Mouse (Mus musculus) natural killer cell, adult 2 months (primary cell): ENCODE results near the gene Sh2d7.
"Not testable (repeated sequence)": the region's sequence is repeated elsewhere in the genome, so short reads cannot be mapped to it uniquely, and the experiment has no call there.

Experiments used
- DNase-seq, 2 experiments: peaks; one replicate each; pipeline ENCODE4 v3.0.0; 2022; ENCODE audit warnings: low spot score in 2 of 2

Sh2d7 gene

DNA sequence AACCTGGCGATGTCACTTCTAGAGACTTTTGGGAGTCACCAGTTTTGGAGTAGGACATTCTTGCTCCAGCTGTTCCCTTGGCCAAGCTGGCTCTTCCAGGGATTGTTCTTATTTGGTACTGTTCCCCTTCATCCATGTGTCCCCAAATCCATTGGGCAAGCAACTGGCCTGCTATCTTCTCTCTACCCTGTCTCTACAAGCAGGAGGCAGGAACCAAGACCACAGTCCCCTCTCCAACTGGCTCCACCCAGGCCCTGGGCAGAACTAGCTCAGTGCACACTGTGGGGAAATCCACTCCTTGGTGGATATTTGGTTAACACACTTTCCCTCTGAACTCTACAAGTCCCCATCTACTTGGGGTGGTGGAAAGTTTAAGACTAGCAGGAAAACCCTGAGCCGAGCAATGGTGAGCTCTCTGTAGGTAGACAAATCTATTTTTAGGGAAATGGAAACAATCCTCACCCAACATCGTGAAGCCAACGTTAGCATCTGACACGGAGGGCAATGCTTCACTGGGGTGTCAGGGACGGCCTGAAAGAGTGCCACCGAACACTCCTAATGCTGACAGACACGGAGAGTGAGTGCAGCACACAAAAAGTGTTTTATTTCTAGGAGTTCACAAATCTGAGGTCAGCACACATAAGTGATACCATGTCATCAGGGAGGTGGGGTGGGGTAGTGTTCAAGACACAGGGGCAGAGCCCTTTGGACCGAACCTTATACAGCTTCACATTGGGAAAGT is 5.6 kb downstream of the Sh2d7 start:
- no peak for DNase-seq

DNA sequence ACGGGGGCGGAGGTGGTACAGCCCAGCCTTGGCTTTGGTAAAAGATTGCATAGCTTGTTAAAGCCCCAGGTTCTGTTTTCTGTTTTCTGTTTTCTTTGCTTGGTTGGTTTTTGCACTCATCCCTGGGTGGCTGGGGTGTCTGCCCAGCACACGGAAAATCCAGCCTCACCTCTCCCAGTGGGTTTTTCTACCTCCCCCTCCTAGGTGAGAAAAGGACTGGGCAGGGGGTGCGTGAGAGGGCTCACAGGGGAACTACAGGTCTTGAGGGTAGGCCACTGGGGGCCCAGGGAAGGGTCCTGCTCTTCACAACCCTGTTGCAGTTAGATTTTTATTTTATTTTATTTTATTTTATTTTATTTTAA is 6.2 kb downstream of the Sh2d7 start:
- no peak for DNase-seq

GRCm38 (mm10) chr9:54547536-54547935 is 8.8 kb downstream of the Sh2d7 start:
- DNase-seq, result peak; percentile 15 to 36

DNA sequence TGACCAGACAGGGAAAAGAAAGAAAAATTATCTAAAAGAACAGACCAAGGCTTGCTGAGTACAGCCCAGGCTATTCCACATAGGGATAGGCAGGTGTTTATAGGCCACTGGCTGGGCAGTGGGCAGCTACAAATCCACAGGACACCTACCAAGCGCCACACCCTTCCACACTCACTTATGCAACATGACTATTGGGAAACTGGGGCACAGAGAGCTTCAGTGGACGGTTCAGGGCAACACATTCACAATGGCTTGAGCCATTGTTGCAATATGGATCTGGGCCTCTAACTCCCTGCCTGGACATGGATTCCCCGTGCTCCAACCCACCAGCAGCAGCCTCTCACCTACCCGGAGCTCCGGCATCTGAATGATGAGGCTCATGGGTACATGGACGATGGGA is 10.6 kb downstream of the Sh2d7 start:
- no peak for DNase-seq

- DNase-seq, result no peak
These were observed 13.6 kb downstream of the Sh2d7 start for GRCm38 (mm10) chr9:54552409-54552808.

DNA sequence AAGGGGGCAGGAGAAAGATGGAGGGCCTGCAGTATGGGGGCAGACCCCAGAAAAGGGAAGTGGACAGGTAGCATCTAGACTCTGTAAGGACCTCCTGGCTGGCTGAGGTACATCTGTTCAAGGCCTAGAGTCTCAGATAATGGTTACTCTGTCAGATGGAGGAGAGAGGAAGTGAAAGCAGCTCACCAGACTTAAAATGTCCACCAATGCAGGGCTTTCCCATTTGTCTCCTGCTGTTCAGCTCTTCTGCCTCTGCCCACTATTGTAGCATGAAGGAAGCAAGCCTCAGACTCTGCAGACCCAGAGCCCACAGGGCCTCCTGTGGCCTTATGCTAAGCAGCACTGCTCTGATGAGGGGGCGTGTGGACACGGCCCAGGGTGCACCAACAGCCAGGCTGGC is 16.3 kb downstream of the Sh2d7 start:
- peak in 1 of 2 experiments; percentile 21 for DNase-seq

DNA sequence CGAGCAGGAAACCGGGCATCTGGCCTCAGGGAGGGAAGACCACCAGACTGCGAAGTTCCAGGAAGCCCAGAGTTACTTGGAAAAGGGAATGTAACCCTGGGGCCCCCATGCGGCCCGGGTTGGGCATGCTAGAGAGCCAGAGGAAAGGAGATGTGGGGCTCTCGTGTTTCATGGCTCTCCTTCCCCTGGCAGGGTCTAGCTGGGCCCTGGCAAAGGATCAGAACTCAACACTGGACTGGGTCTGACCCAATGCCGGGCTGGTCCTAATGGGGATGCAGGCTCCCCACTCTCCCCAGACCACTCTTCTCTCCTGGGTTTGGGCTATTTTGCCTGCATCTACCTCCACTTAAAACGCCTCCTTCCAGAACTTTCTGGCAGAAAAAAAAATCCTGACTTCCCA is 19.9 kb downstream of the Sh2d7 start:
- no peak for DNase-seq

GRCm38 (mm10) chr9:54559771-54560471 is 21.1 kb downstream of the Sh2d7 start, which contains the start of gene Cib2:
TSS of gene Cib2 (minus strand) at chr9:54560218.
- peak; percentile 27 to 58 for DNase-seq

DNA sequence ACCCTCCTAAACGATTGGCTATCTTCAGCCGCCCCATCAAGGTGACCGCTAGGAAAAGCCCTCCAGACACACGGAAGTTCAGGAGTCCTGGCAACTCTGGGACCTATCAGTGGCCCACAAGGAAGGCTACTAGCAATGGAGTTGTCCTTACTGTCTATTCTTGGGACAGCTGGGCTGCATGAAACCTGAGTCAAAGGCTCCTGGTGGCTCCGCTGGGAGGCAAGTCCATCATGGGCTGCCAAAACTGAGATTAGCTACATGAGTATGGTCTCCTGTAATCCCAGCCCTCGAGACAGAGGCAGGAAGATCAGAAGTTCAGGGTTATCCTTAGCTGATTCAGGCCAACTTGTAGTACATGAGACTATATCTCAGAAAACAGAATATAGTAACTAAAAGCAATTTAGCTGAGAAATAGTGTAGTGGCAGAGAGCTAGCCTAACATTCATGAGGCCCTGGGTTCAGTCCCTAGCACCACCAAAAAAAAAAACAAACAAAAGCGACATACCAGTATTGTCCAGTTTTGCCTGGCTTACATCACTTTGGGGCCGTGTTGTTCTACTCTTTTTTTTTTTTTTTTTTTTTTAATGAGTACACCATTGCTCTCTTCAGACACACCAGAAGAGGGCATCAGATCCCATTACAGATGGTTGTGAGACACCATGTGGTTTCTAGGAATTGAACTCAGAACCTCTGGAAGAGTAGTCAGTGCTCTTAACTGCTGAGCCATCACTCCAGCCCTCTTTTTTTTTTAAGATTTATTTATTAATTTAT is 22.2 kb downstream of the Sh2d7 start:
- no peak for DNase-seq

GRCm38 (mm10) chr9:54566958-54567357 is 28.2 kb downstream of the Sh2d7 start:
- no peak for DNase-seq

DNA sequence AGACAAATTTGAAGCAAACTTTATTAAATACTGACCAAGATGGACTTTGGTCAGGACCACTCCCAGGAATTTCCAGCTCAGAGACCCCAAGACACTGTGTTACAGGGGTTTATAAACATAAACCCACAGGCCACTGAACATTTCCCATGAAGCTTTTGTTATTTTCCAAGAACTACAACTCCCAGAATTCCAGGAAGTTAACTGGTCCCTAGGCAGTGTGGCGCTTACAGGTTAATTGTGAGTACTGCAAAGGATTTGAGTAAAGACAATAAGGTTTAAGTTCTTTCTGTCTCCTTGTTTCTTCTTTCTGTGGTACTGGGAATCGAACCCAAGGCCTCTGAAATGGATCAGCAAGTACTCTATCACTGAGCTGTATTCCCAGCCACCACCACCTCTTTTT is 29.9 kb downstream of the Sh2d7 start:
- no peak for DNase-seq

DNA sequence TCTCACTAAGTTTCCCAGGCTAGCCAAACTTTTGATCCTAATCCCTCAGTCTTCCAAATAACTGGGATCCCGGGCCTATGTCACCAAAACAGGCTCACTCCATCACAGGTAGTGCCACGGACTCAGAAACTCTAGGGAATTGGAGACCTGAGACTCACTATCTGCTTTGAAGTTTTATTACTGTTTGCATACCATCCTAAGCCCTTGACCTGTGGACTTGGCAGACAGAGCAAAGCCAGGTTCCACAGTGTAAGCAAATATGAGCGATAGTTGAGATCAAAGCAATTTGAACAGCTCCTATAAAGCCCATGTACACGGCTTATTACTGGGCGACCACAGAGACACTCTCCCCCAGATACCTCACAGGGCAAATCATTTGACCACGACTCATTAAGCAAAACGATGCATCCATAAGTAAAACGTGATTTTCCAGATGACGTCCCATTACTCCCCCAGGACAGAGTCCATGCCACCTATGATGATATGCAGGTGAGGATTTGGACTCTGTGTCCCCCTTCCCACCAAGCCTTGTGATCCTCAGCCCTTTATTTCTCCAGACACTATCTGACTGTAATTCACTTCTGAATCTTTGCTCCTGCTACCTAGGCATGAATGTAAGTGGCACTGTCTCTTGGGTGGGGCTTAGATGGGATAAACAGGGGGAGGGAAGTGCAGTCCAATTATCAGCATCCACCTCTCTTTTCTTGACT is 32.5 kb downstream of the Sh2d7 start:
- no peak for DNase-seq

- no peak for DNase-seq
These were observed 44.9 kb downstream of the Sh2d7 start for GRCm38 (mm10) chr9:54583712-54584111.

DNA sequence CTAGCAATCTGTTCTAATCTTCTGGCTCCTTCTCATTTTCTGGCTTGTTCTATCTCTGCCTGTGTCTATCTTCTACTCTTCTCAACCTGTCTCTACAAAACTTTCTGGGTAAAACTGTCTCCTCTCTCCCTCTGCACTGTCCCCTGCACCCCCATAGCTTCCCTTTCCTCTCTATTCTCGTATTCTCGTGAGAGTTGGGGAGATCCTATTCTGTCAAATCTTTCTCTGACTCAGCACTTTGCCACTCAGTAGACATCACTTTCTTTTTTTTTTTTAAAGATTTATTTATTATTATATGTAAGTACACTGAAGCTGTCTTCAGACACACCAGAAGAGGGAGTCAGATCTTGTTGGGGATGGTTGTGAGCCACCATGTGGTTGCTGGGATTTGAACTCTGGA is 45.3 kb downstream of the Sh2d7 start:
- DNase-seq, result not testable (repeated sequence)

DNA sequence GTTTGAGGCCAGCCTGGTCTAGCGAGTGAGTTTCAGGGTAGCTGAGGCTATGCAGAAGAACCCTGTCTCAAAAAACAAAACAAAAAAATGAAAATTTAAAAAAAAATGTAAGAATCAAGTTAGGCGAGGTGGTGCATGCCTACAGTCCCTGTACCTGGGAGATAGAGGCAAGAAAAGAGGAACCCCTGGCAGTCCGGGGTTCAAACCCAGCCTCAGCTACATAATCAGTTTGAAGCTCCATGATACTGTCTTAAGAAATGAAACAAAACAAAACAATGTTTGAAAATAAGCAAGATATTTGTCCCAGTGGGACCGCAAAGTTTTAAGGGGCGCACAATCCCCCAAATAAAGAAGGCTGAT is 47.0 kb downstream of the Sh2d7 start:
- DNase-seq, result no peak

- peak; percentile 98 to 99 for DNase-seq
These were observed 47.6 kb downstream of the Sh2d7 start, which contains the start of gene Idh3a for GRCm38 (mm10) chr9:54586199-54587061. TSS of gene Idh3a (plus strand) at chr9:54586334.

GRCm38 (mm10) chr9:54587863-54588262 is 49.1 kb downstream of the Sh2d7 start:
- no peak for DNase-seq

GRCm38 (mm10) chr9:54593652-54594051 is 54.9 kb downstream of the Sh2d7 start:
- not testable (repeated sequence) for DNase-seq
